Mouse (Mus musculus) forebrain, embryonic 16.5 days (tissue): ENCODE results near the gene Slc5a1. TPM values are rescaled to one million over a fixed set of nuclear protein-coding genes. Genes with fewer than 3 reads are reported as not detected.

ENCODE experiments used
- ATAC-seq: fragments of 200-750 bp; cut with Nextera tagmentation; 2 replicates; pipeline ENCODE4 v1.8.0; 2017; ENCODE audit warnings: mild to moderate bottlenecking, moderate library complexity
- H3K27ac ChIP-seq: fragments of 300-500 bp; sonication (generic); 2 replicates; pipeline ENCODE4 v1.5.1; 2014; ENCODE audit warnings: low read length, control low read depth
- H3K27me3 ChIP-seq: fragments of 300-500 bp; sonication (generic); replicated peaks from 2 replicates; pipeline ENCODE4 v1.6.1; 2014; ENCODE audit warnings: low read length; ENCODE audit not compliant: control insufficient read depth, insufficient read depth
- H3K36me3 ChIP-seq: fragments of 300-500 bp; sonication (generic); 2 replicates; pipeline ENCODE4 v1.6.1; 2014; ENCODE audit not compliant: control insufficient read depth, insufficient read depth
- H3K4me1 ChIP-seq: fragments of 300-500 bp; sonication (generic); replicated peaks from 2 replicates; pipeline ENCODE4 v1.6.1; 2014; ENCODE audit warnings: low read length; ENCODE audit not compliant: control insufficient read depth, insufficient read depth
- H3K4me2 ChIP-seq: fragments of 300-500 bp; sonication (generic); 2 replicates; pipeline ENCODE4 v1.6.1; 2014; ENCODE audit warnings: mild to moderate bottlenecking, low read length, control low read depth
- H3K4me3 ChIP-seq: fragments of 300-500 bp; sonication (generic); replicated peaks from 2 replicates; pipeline ENCODE4 v1.5.1; 2014; ENCODE audit warnings: mild to moderate bottlenecking, low read length, control low read depth
- H3K9ac ChIP-seq: fragments of 300-500 bp; sonication (generic); replicated peaks from 2 replicates; pipeline ENCODE4 v1.6.1; 2014; ENCODE audit warnings: low read depth, low read length, control low read depth
- H3K9me3 ChIP-seq: fragments of 300-500 bp; sonication (generic); 2 replicates; pipeline ENCODE4 v1.6.1; 2016; ENCODE audit warnings: low read length; ENCODE audit not compliant: control insufficient read depth
- WGBS: fragments of 180-500 bp; shearing (Covaris S2); extraction: QIAGEN DNeasy Blood & Tissue Kit; methylation state at CpG from one replicate; pipeline ENCODE4 v1.1.7; 2014; 5-methylcytosine and 5-hydroxymethylcytosine counted together
- polyA plus RNA-seq: library from polyadenylated mRNA; unstranded; fragments of >200 nt; fragmentation: Nextera tagmentation; extraction: Ambion mirVana; gene quantifications from 2 replicates; pipeline ENCODE4 v1.2.1, GENCODE M21; 2015

Gene Slc5a1
- polyA plus RNA-seq, 1 experiment from 2014 or later, result not detected

DNA sequence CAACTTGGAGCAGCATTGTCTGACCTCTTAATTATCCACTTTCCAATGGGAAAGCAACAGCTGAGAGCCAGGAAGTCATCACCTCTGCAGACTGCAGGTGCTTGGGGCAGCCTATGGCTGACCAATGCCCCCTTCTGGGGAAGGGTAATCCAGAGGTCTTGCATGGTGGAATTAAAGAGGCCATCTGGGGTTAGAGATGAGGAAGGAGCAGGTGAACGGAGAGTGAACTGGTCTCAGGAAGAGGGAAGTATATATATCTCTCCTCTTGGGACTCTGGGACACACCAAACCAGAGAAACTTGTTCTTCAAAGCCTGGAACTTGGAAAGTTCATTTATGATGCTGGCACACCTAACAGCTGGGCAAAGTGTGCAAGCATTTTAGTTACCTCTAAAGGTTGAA lies 857 bp downstream of the Slc5a1 start:
- Histone ChIP-seq H3K9me3 (no peaks in the 10 kb centered on the region), H3K27ac (no peak overlapping the region), H3K4me3 (no peak overlapping the region), H3K9ac (no peak overlapping the region), H3K27me3 (peaks cover 11% of the 10 kb centered on the region), H3K4me1 (no peaks in the 10 kb centered on the region), H3K4me2 (no peak overlapping the region), H3K36me3 (no peaks in the 10 kb centered on the region)
- ATAC-seq, result no peak
- WGBS, result 53% methylated on average over 1 of the region's 1 CpGs

DNA sequence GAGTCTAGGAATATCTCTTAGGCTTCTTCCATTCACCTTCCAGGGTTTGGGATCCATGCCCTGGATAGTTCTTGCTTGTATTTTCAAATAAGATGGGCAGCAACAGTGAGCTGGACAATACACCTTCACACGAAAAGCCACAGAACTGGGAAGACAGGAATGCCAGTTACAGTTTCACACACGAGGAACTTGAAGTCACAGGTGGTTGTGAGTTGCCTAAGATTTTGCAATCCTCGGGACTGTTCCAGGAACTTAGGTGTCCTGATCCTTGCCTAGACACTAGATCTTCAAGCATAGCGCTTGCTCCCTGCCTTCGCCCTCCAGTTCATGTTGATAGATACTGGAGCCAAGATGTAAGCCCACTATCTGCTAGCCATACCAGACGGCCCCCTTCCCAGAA lies 1.6 kb downstream of the Slc5a1 start:
- no peaks in the 10 kb centered on the region for H3K4me1 ChIP-seq
- H3K4me3 ChIP-seq, result no peak overlapping the region
- WGBS, result 93% methylated on average over 6 of the region's 6 CpGs
- H3K36me3 ChIP-seq, result no peaks in the 10 kb centered on the region
- peaks cover 11% of the 10 kb centered on the region for H3K27me3 ChIP-seq
- no peak for ATAC-seq
- no peak overlapping the region for H3K9ac ChIP-seq
- H3K4me2 ChIP-seq, result no peak overlapping the region
- no peak overlapping the region for H3K27ac ChIP-seq
- no peaks in the 10 kb centered on the region for H3K9me3 ChIP-seq

GRCm38 (mm10) chr5:33107056-33107455 lies 3.0 kb downstream of the Slc5a1 start:
- Histone ChIP-seq H3K27ac (no peak overlapping the region), H3K4me2 (no peak overlapping the region), H3K27me3 (peaks cover 11% of the 10 kb centered on the region), H3K9ac (no peak overlapping the region), H3K9me3 (no peaks in the 10 kb centered on the region), H3K36me3 (no peaks in the 10 kb centered on the region), H3K4me1 (no peaks in the 10 kb centered on the region), H3K4me3 (no peak overlapping the region)
- ATAC-seq, result no peak
- WGBS, result 80% methylated on average over 6 of the region's 6 CpGs

DNA sequence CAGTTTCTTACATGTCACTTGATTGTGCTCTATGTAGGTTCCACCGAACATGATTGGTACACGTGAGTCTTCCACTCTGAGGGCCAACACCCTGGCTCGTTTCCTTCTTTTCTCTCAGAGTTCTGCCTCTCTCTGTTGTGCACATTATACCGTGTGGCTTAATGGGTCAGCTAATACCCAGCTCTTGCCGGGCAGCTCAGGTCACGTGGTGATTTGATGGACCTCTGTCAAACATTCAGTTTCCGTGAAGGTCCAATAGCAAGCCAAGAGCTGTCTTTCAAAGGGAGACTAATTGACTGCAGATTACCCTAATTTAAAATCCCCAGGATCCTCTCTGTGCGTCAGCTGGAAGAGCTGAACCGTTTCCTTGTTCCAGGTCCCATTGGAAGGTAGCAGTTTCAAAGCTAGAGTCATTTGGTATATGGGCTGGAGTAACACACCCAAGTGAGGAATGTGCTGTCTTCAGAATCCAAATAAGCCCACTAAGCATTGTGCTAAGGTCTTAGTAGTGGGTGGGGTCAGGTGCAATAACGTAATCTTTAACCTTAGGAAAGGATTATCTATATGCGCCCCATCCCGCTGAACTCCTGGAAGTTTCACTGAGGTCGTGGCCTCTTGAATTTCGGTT lies 3.9 kb downstream of the Slc5a1 start:
- 72% methylated on average over 14 of the region's 14 CpGs for WGBS
- no peaks in the 10 kb centered on the region for H3K4me1 ChIP-seq
- no peaks in the 10 kb centered on the region for H3K9me3 ChIP-seq
- H3K4me3 ChIP-seq, result no peak overlapping the region
- no peak overlapping the region for H3K27ac ChIP-seq
- no peaks in the 10 kb centered on the region for H3K36me3 ChIP-seq
- H3K27me3 ChIP-seq, result peaks cover 11% of the 10 kb centered on the region
- H3K4me2 ChIP-seq, result no peak overlapping the region
- H3K9ac ChIP-seq, result no peak overlapping the region
- no peak for ATAC-seq

GRCm38 (mm10) chr5:33121871-33122315 lies 17.9 kb downstream of the Slc5a1 start:
- H3K27ac ChIP-seq, result no peak overlapping the region
- H3K9me3 ChIP-seq, result no peaks in the 10 kb centered on the region
- no peak overlapping the region for H3K9ac ChIP-seq
- 62% methylated on average over 4 of the region's 4 CpGs for WGBS
- no peak for ATAC-seq
- H3K4me2 ChIP-seq, result no peak overlapping the region
- no peaks in the 10 kb centered on the region for H3K27me3 ChIP-seq
- no peak overlapping the region for H3K4me3 ChIP-seq
- H3K36me3 ChIP-seq, result no peaks in the 10 kb centered on the region
- no peaks in the 10 kb centered on the region for H3K4me1 ChIP-seq

DNA sequence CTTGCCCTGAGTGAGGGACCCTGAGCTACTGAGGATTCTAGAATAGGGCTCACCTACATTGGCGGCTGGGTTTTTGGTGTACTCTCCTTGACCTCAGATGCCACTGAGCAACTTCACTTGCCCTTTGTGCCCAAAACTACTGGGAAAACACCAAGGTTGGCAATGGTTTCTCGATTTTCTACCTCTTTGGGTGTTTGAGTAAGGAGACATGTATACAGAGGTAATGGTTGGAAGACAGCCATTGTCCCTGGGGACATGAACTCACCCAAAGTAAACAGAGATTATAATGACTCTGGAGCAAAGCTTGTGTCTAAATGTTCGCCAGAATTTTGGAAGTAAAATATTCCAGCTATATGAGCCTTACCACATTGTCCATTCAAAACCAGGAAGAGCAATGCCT lies 19.6 kb downstream of the Slc5a1 start:
- no peaks in the 10 kb centered on the region for H3K9me3 ChIP-seq
- H3K27me3 ChIP-seq, result no peaks in the 10 kb centered on the region
- H3K4me1 ChIP-seq, result no peaks in the 10 kb centered on the region
- no peak overlapping the region for H3K27ac ChIP-seq
- H3K4me2 ChIP-seq, result no peak overlapping the region
- no peaks in the 10 kb centered on the region for H3K36me3 ChIP-seq
- ATAC-seq, result no peak
- H3K9ac ChIP-seq, result no peak overlapping the region
- no peak overlapping the region for H3K4me3 ChIP-seq
- WGBS, result 73% methylated on average over 3 of the region's 3 CpGs

- Histone ChIP-seq H3K27ac (no peak overlapping the region), H3K9me3 (no peaks in the 10 kb centered on the region), H3K36me3 (no peaks in the 10 kb centered on the region), H3K4me2 (no peak overlapping the region), H3K9ac (no peak overlapping the region), H3K4me1 (no peaks in the 10 kb centered on the region), H3K4me3 (no peak overlapping the region), H3K27me3 (no peaks in the 10 kb centered on the region)
- no peak for ATAC-seq
- WGBS, result 93% methylated on average over 4 of the region's 4 CpGs
Observed at GRCm38 (mm10) chr5:33125318-33125717, 21.3 kb downstream of the Slc5a1 start.

GRCm38 (mm10) chr5:33134132-33134531 lies 30.1 kb downstream of the Slc5a1 start:
- no peak for ATAC-seq
- Histone ChIP-seq H3K4me1 (no peaks in the 10 kb centered on the region), H3K27ac (no peak overlapping the region), H3K9ac (no peak overlapping the region), H3K4me2 (no peak overlapping the region), H3K27me3 (no peaks in the 10 kb centered on the region), H3K9me3 (no peaks in the 10 kb centered on the region), H3K4me3 (no peak overlapping the region), H3K36me3 (no peaks in the 10 kb centered on the region)
- WGBS, result 94% methylated on average over 4 of the region's 4 CpGs

- Histone ChIP-seq H3K9me3 (no peaks in the 10 kb centered on the region), H3K4me2 (no peak overlapping the region), H3K27ac (no peak overlapping the region), H3K9ac (no peak overlapping the region), H3K4me1 (no peaks in the 10 kb centered on the region), H3K36me3 (no peaks in the 10 kb centered on the region), H3K27me3 (no peaks in the 10 kb centered on the region), H3K4me3 (no peak overlapping the region)
- ATAC-seq, result no peak
- WGBS, result 87% methylated on average over 5 of the region's 5 CpGs
Observed at GRCm38 (mm10) chr5:33135611-33136010, 31.6 kb downstream of the Slc5a1 start.
